ENCODE assay signal across 20 mouse cellular contexts in the genomic region with DNA sequence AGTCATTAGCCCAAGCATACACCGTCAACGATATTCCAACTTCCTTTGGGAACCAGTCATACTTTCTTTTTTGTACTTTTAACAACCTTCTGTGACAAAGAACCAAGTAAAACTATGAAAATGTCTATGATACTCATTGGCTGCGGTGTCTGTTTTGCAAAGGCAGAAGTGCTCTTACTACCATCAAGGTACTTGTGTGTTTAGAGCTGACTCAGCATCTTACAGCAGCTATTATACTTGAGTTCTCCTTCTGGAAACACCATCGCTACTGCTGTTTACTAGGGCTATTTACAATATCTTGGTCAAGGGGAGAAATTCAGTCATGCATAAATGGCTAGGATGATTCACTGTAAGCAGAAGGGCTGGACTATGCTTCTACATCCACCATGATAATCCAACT. TPM values are rescaled to one million over a fixed set of nuclear protein-coding genes. Genes with fewer than 3 reads are reported as not detected.
A peak's percentile ranks its signal among the peaks of the same experiment; 100 is the strongest.
DNase-seq lines count a peak whose midpoint lies in the region; TF ChIP-seq lines count a peak whose summit lies in the region.
"Had no signal": no experiment of that assay in that cellular context is flagged by ENCODE, and none has a peak within 500 bp of the region (broad histone marks: within the 10 kb centered on the region; RNA-seq: fewer than 3 reads in every experiment).

No protein-coding gene starts in this region.

- DNase-seq in CH12.LX (ENCODE audit: extremely low read depth) = no peak
- no peak for DNase-seq in ES-E14 (ENCODE audit: low read depth, low spot score)
- no peak for DNase-seq in cerebellum, postnatal 10 days
- DNase-seq in natural killer cell, adult 2 months (ENCODE audit: low spot score in 2 of 2) = no peak
- DNase-seq: adrenal gland, adult 8-10 months; adrenal gland, postnatal 14 days; adrenal gland, postnatal 36 days; cerebellum, adult 11-12 months; cerebellum, adult 2 months; cerebellum, adult 9-10 months; cerebellum, postnatal 14 days; cerebellum, postnatal 36 days; embryo, embryonic 11 days had no signal

- WGBS in macrophage (ENCODE audit: missing documents) = 100% methylated on average over 4 of the region's 4 CpGs

- peaks cover 17 to 46% of the 10 kb centered on the region in 2 experiments for H3K4me1 ChIP-seq in CH12.LX (ENCODE audit: control insufficient read depth in 1 of 2, insufficient read depth in 2 of 2)
- no peaks in the 10 kb centered on the region for H3K4me1 ChIP-seq in ES-E14 (ENCODE audit: control insufficient read depth in 2 of 2, insufficient read depth in 2 of 2, low read length in 2 of 2, poor library complexity in 1 of 2)
- H3K4me1 ChIP-seq: embryonic facial prominence, embryonic 13.5 days; embryonic facial prominence, embryonic 15.5 days; forebrain, embryonic 10.5 days; forebrain, embryonic 12.5 days had no signal

- no peak for TF ChIP-seq RAD21 in CH12.LX (IDR thresholded peaks at IDR 0.05; ENCODE audit: low read depth, low read length)

- no peak for TF ChIP-seq EP300 in CH12.LX (IDR thresholded peaks at IDR 0.05; ENCODE audit: low read length)

- H3K36me3 ChIP-seq in CH12.LX (replicated peaks in 1 of 2; ENCODE audit: control insufficient read depth in 1 of 2, insufficient read depth in 1 of 2, low read length in 1 of 2) (peaks cover 20 to 48% of the 10 kb centered on the region in 2 experiments), ES-E14 (ENCODE audit: control insufficient read depth, insufficient read depth, low read length, poor library complexity, severe bottlenecking) (peaks cover 5% of the 10 kb centered on the region; the same call in 1 of the 2 replicates), macrophage (ENCODE audit: inconsistent target) (peaks cover 15% of the 10 kb centered on the region)

- no peak for TF ChIP-seq POLR2A in CH12.LX (IDR thresholded peaks at IDR 0.05; ENCODE audit: low read depth, low read length)

- H3K4me2 ChIP-seq in CH12.LX (ENCODE audit: insufficient read depth, low read depth, poor library complexity, severe bottlenecking) = 0 out of 2 replicates have a peak overlapping the region, but pooled peaks have one; percentile 7
- H3K4me2 ChIP-seq: embryonic facial prominence, embryonic 13.5 days; embryonic facial prominence, embryonic 15.5 days; forebrain, embryonic 12.5 days had no signal

- no peaks in the 10 kb centered on the region for H3K27me3 ChIP-seq in CH12.LX (replicated peaks)
- H3K27me3 ChIP-seq: embryonic facial prominence, embryonic 13.5 days; embryonic facial prominence, embryonic 15.5 days; forebrain, embryonic 12.5 days; Patski had no signal

- dilution Hi-C loops in CH12.LX (cut with MboI; ENCODE audit: extremely low pct_ligation_motif_present, extremely low pct_unique_long_range_greater_than_20kb, low sequenced_read_pairs) = no loop called here

- no peaks in the 10 kb centered on the region for H3K9me3 ChIP-seq in CH12.LX (replicated peaks; ENCODE audit: low read length)
- 0 out of 2 replicates have a peak, but pooled peaks cover 1% of the 10 kb centered on the region for H3K9me3 ChIP-seq in ES-E14 (ENCODE audit: control insufficient read depth, insufficient read depth, low read depth, low read length)
- H3K9me3 ChIP-seq: embryonic facial prominence, embryonic 13.5 days; embryonic facial prominence, embryonic 15.5 days; forebrain, embryonic 10.5 days; forebrain, embryonic 12.5 days had no signal

- peak overlapping the region; percentile 30; the same call in 1 of the 2 replicates for H3K9ac ChIP-seq in CH12.LX (ENCODE audit: insufficient read depth, low read depth)
- no peak overlapping the region for H3K9ac ChIP-seq in ES-E14 (ENCODE audit: insufficient read depth, low read depth, low read length, poor library complexity, severe bottlenecking)
- H3K9ac ChIP-seq: embryonic facial prominence, embryonic 13.5 days; embryonic facial prominence, embryonic 15.5 days; forebrain, embryonic 12.5 days had no signal

- TF ChIP-seq CTCF in CH12.LX (conservative IDR thresholded peaks at IDR 0.05 in 1 of 2, IDR thresholded peaks at IDR 0.05 in 1 of 2; ENCODE audit: low read depth in 2 of 2, low read length in 2 of 2) = no peak

- in situ Hi-C loops in CH12.LX (cut with MboI; ENCODE audit: low pct_ligation_motif_present, low pct_unique_long_range_greater_than_20kb, low sequenced_read_pairs) = no loop called here
- in situ Hi-C loops in ES-E14 (cut with MboI; ENCODE audit: low sequenced_read_pairs in 2 of 2, unreplicated experiment in 2 of 2) = no loop called here

- no peak overlapping the region for H3K4me3 ChIP-seq in CH12.LX (replicated peaks in 1 of 3; ENCODE audit: low read depth in 2 of 3, low read length in 2 of 3, poor library complexity in 1 of 3)
- no peak overlapping the region for H3K4me3 ChIP-seq in ES-E14 (ENCODE audit: insufficient read depth in 1 of 2, low read depth in 1 of 2, low read length in 2 of 2, poor library complexity in 1 of 2, severe bottlenecking in 1 of 2)
- H3K4me3 ChIP-seq in macrophage (ENCODE audit: inconsistent target) = no peak overlapping the region
- H3K4me3 ChIP-seq: embryonic facial prominence, embryonic 13.5 days; embryonic facial prominence, embryonic 15.5 days; erythroblast, embryonic 14.5 days; forebrain, embryonic 10.5 days; forebrain, embryonic 12.5 days had no signal

- H3K79me2 ChIP-seq in CH12.LX (replicated peaks; ENCODE audit: control insufficient read depth, extremely low read depth, insufficient read depth, poor library complexity, severe bottlenecking) (no peaks in the 10 kb centered on the region), macrophage (ENCODE audit: inconsistent target) (peaks cover 10% of the 10 kb centered on the region; the same call in 1 of the 2 replicates)

- H3K27ac ChIP-seq in CH12.LX (ENCODE audit: insufficient read depth, low read depth) (peak overlapping the region; percentile 75), ES-E14 (ENCODE audit: insufficient read depth, low read depth, low read length, poor library complexity, severe bottlenecking) (no peak overlapping the region), macrophage (0 out of 2 replicates have a peak overlapping the region, but pooled peaks have one; percentile 15)
- H3K27ac ChIP-seq: embryonic facial prominence, embryonic 13.5 days; embryonic facial prominence, embryonic 15.5 days; forebrain, embryonic 10.5 days; forebrain, embryonic 12.5 days had no signal

TF ChIP-seq in CH12.LX, 34 proteins besides CTCF, POLR2A, EP300 and RAD21:
- peak; percentile 99 for TF ChIP-seq MAFK (IDR thresholded peaks at IDR 0.05; ENCODE audit: insufficient replicate concordance, low read length)
- no peak for TF ChIP-seq ZKSCAN1 (IDR thresholded peaks at IDR 0.05; ENCODE audit: borderline replicate concordance, low read depth, low read length)

TF ChIP-seq in ES-E14, 5 proteins besides CTCF, POLR2A, EP300 and RAD21:
- TF ChIP-seq ZC3H11A (IDR thresholded peaks at IDR 0.05; ENCODE audit: borderline replicate concordance, low read depth, low read length) = no peak
- TF ChIP-seq HCFC1 (IDR thresholded peaks at IDR 0.05; ENCODE audit: borderline replicate concordance, insufficient read depth, low read length) = no peak
- TF ChIP-seq CHD2 (IDR thresholded peaks at IDR 0.05; ENCODE audit: low read depth, low read length) = no peak
- TF ChIP-seq ZNF384 (IDR thresholded peaks at IDR 0.05; ENCODE audit: low read depth, low read length) = no peak
- peak; percentile 75 for TF ChIP-seq MAFK (IDR thresholded peaks at IDR 0.05; ENCODE audit: insufficient read depth, low read depth, low read length)
TF ChIP-seq in ES-E14: peak in this region for 1.

RNA-seq across cellular contexts. Expression of gene Trp53inp2, which starts 21.1 kb away (rescaled TPM):
- total RNA-seq in CH12.LX (2012; rRNA removed) = 2.9 and 3.9 TPM in 2 replicates
- total RNA-seq in CH12.LX (2014; rRNA removed) = 1.9 and 2.4 TPM in 2 replicates
- 6.4 and 6.9 TPM in 2 replicates for polyA plus RNA-seq in CH12.LX (2012; ENCODE audit: insufficient read length, low read depth)
- total RNA-seq in ES-E14 (2012; rRNA removed) = 5.2 and 8.7 TPM in 2 replicates
- 100 to 1,000 TPM in 7 of 26 experiments, 10 to 100 TPM in 19; 10.3 to 180 (median 77.7) TPM for total RNA-seq in macrophage (2018; cell fraction: chromatin; rRNA removed)
- total RNA-seq in macrophage (2018; cell fraction: cytosol; rRNA removed) = 10 to 100 TPM; 61.6 to 98.6 (median 85.7) TPM
- 100 to 1,000 TPM in 16 of 26 experiments, 10 to 100 TPM in 10; 22.6 to 176 (median 120) TPM for total RNA-seq in macrophage (2018; cell fraction: nucleus; rRNA removed)
- polyA plus RNA-seq in macrophage (2018) = 38.4 to 62.3 TPM (median 55.4 TPM) in 3 replicates

RNA-seq across cellular contexts. Expression of gene Pigu, which starts 44.7 kb away (rescaled TPM):
- total RNA-seq in CH12.LX (2012; rRNA removed) = 26.5 and 29.0 TPM in 2 replicates
- total RNA-seq in CH12.LX (2014; rRNA removed) = 32.1 and 39.1 TPM in 2 replicates
- 52.6 and 57.3 TPM in 2 replicates for polyA plus RNA-seq in CH12.LX (2012; ENCODE audit: insufficient read length, low read depth)
- total RNA-seq in ES-E14 (2012; rRNA removed) = 26.3 and 39.9 TPM in 2 replicates
- total RNA-seq in macrophage (2018; cell fraction: chromatin; rRNA removed) = 10 to 100 TPM in 25 of 26 experiments, 1 to 10 TPM in 1; 8.2 to 57.5 (median 34.7) TPM
- total RNA-seq in macrophage (2018; cell fraction: cytosol; rRNA removed) = 10 to 100 TPM; 19.7 to 41.8 (median 31.7) TPM
- 10 to 100 TPM; 17.6 to 58.3 (median 32.9) TPM for total RNA-seq in macrophage (2018; cell fraction: nucleus; rRNA removed)
- polyA plus RNA-seq in macrophage (2018) = 26.4 to 67.1 TPM (median 39.7 TPM) in 3 replicates
